Mouse (Mus musculus) intestine, embryonic 14.5 days (tissue): Measurements from ENCODE around the gene Ifnk. TPM values are rescaled to one million over a fixed set of nuclear protein-coding genes. Genes with fewer than 3 reads are reported as not detected.

Experiments
- ATAC-seq: fragments of 200-750 bp; cut with Nextera tagmentation; replicated peaks from 2 replicates; pipeline ENCODE4 v1.8.0; 2017; ENCODE audit warnings: low read depth, moderate number of reproducible peaks, moderate TSS enrichment, moderate library complexity; ENCODE audit not compliant: low FRiP score, low TSS enrichment
- DNase-seq: peaks from one replicate; pipeline ENCODE4 v3.0.0-alpha.2; 2018; ENCODE audit warnings: low spot score
- H3K27ac ChIP-seq: fragments of 300-500 bp; sonication (generic); 2 replicates; pipeline ENCODE4 v1.5.1; 2014; ENCODE audit warnings: low read depth, mild to moderate bottlenecking, control low read depth
- H3K27me3 ChIP-seq: fragments of 300-500 bp; sonication (generic); replicated peaks from 2 replicates; pipeline ENCODE4 v1.6.1; 2014; ENCODE audit warnings: low read length, control low read depth; ENCODE audit not compliant: control insufficient read depth, insufficient read depth
- H3K36me3 ChIP-seq: fragments of 300-500 bp; sonication (generic); 2 replicates; pipeline ENCODE4 v1.6.1; 2014; ENCODE audit warnings: low read length, control low read depth; ENCODE audit not compliant: control insufficient read depth, insufficient read depth
- H3K4me1 ChIP-seq: fragments of 300-500 bp; sonication (generic); replicated peaks from 2 replicates; pipeline ENCODE4 v1.6.1; 2014; ENCODE audit warnings: low read length, control low read depth, mixed read lengths; ENCODE audit not compliant: control insufficient read depth, insufficient read depth
- H3K4me2 ChIP-seq: fragments of 300-500 bp; sonication (generic); 2 replicates; pipeline ENCODE4 v1.6.1; 2014; ENCODE audit warnings: low read length
- H3K4me3 ChIP-seq: fragments of 300-500 bp; sonication (generic); 2 replicates; pipeline ENCODE4 v1.5.1; 2014; ENCODE audit warnings: low read depth, low read length, control low read depth, mixed read lengths
- H3K9ac ChIP-seq: fragments of 300-500 bp; sonication (generic); 2 replicates; pipeline ENCODE4 v1.6.1; 2014; ENCODE audit warnings: mild to moderate bottlenecking, low read length
- H3K9me3 ChIP-seq: fragments of 300-500 bp; sonication (generic); 2 replicates; pipeline ENCODE4 v1.6.1; 2016; ENCODE audit warnings: low read length, control low read depth; ENCODE audit not compliant: control insufficient read depth
- whole genome bisulfite sequencing: fragments of 180-500 bp; shearing (Covaris S2); extraction: QIAGEN DNeasy Blood & Tissue Kit; methylation state at CpG from one replicate; pipeline ENCODE4 v1.1.7; 2014; 5-methylcytosine and 5-hydroxymethylcytosine counted together
- polyA plus RNA-seq: library from polyadenylated mRNA; unstranded; fragments of >200 nt; fragmentation: Nextera tagmentation; extraction: Ambion mirVana; gene quantifications from 2 replicates; pipeline ENCODE4 v1.2.1, GENCODE M21; 2014

The Ifnk gene
- polyA plus RNA-seq, 1 experiment from 2014 or later, result 0.23 TPM

DNA sequence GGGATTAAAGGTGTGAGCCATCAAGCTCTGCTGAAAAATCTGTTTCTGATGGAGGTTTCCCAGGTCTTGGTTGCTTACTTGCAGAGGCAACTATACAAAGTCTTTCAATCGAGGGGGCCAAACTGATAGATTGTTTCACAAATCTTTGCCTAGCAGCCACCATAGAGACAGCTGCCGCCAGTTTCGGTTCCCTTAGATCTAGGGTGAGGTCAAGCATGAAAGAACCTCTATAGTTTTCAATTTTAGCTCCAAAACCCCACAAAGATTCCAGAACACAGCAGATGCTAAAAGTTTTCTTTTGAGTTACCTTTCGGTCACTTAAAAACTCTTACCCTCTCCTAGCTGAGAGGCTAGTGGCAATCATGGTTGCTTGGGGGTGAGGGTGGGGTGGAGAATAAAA is 20.3 kb upstream of the Ifnk start:
- WGBS, result 90% methylated on average over 4 of the region's 4 CpGs
- no peak overlapping the region for H3K4me2 ChIP-seq
- H3K9me3 ChIP-seq, result no peaks in the 10 kb centered on the region
- H3K9ac ChIP-seq, result no peak overlapping the region
- H3K4me1 ChIP-seq, result peaks cover 36% of the 10 kb centered on the region
- no peak overlapping the region for H3K27ac ChIP-seq
- no peaks in the 10 kb centered on the region for H3K36me3 ChIP-seq
- DNase-seq (peak; percentile 40), ATAC-seq (no peak)
- H3K27me3 ChIP-seq, result no peaks in the 10 kb centered on the region
- no peak overlapping the region for H3K4me3 ChIP-seq

DNA sequence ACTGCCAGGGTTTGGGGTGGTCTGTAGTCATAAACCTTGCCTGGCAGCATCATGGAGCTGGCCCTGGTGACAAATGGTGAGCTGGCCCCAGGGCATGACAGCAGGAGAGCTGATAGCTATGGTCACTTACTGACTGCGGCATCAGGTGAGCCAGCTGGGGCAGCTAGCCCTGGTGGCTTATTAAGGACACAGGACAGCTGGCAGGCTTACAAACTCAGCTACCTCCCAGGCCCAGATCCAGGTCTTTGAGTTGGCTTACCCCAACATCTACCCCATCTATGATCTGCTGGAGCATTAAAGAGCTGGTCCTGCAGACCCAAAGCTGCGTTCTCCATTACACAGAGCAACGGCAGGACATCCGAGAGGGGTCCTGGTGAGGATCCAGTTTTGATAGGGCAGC is 18.4 kb upstream of the Ifnk start:
- H3K27ac ChIP-seq, result no peak overlapping the region
- WGBS, result 86% methylated on average over 4 of the region's 4 CpGs
- DNase-seq (no peak), ATAC-seq (no peak)
- no peaks in the 10 kb centered on the region for H3K27me3 ChIP-seq
- no peak overlapping the region for H3K4me2 ChIP-seq
- H3K4me1 ChIP-seq, result peaks cover 26% of the 10 kb centered on the region
- H3K9ac ChIP-seq, result no peak overlapping the region
- H3K36me3 ChIP-seq, result no peaks in the 10 kb centered on the region
- H3K9me3 ChIP-seq, result no peaks in the 10 kb centered on the region
- no peak overlapping the region for H3K4me3 ChIP-seq

DNA sequence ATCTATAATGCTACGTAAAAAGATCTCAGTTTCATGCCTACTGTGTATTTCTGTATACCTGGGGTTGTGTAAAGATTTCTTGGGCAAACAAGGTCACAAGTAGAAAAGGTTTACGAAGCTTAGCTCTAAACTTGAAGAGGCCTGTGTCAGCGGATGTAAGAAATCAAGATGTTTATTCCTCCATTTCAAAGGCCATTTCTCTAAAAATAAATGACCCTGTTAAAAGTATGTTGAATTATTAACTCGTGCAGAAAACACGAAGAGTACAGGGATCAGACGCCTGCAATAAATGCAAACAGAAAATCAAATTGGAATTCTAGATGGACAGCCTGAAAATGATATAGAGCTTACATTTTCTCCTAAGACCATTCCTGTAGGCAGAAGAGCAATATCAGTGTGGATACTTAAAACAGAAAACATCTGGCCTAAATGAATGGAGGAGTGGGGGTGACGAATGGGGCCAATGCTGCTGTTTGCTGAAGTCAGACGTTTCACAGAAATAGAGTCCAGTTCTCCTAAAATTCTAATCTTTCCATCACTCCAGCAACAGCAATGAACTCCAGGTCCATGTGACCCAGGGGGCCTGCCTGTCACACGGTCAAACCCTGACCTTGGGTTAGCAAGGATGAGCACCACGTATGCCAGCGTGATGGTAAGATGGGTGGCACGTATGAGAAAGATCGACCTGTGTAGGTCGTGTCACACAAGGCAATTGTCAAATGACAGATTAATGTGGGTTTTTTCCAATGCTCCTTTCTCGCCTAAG is 16.8 kb upstream of the Ifnk start:
- no peaks in the 10 kb centered on the region for H3K9me3 ChIP-seq
- peak overlapping the region; percentile 59; the same call in 1 of the 2 replicates for H3K27ac ChIP-seq
- no peak for ATAC-seq
- H3K4me2 ChIP-seq, result no peak overlapping the region
- no peak overlapping the region for H3K9ac ChIP-seq
- no peak overlapping the region for H3K4me3 ChIP-seq
- no peaks in the 10 kb centered on the region for H3K36me3 ChIP-seq
- DNase-seq, result no peak
- H3K4me1 ChIP-seq, result peaks cover 26% of the 10 kb centered on the region
- no peaks in the 10 kb centered on the region for H3K27me3 ChIP-seq
- 41% methylated on average over 15 of the region's 15 CpGs for WGBS

DNA sequence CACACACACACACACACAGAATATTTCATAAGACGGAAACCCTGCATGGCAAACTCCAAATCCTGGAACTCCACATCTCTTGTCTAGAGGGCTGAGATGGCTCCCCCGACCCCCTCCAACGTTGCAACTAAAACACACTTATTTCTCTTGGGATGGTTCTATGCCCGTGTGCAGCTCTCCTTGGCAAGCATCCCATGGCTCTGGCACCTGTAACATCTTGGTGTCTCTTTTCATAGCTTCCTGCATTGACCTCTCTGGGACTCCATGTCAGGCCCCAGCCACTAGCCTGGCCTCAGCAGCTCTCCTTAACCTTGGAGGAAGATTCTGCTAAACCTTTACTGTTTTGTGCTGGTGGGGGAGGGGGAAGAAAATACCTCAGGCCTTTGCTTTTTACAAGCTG is 16.1 kb upstream of the Ifnk start:
- no peak for DNase-seq
- Histone ChIP-seq H3K27ac (0 out of 2 replicates have a peak overlapping the region, but pooled peaks have one; percentile 33), H3K36me3 (no peaks in the 10 kb centered on the region), H3K9me3 (no peaks in the 10 kb centered on the region), H3K4me2 (no peak overlapping the region), H3K4me1 (peaks cover 19% of the 10 kb centered on the region), H3K27me3 (no peaks in the 10 kb centered on the region), H3K9ac (no peak overlapping the region), H3K4me3 (no peak overlapping the region)
- WGBS, result 82% methylated on average over 4 of the region's 4 CpGs
- no peak for ATAC-seq

DNA sequence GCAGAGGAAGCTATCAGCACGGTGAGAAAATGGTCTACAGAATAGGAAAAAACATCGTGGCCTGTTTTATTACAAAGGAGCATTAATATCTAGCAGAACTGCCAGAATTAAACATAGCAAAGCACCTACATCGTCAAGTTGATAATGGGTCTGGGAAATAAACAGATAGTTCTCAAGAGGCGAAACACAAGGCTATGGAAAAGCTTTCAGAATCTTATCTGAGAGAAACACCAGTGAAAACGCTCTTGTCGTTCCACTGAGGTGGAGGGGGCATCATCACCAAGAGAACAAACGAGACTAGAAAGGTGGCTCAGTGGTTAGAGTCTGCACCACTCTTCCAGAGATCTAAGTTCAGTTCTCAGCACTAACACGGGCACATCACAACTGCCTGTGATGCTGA is 14.9 kb upstream of the Ifnk start:
- ATAC-seq (no peak), DNase-seq (no peak)
- Histone ChIP-seq H3K27me3 (no peaks in the 10 kb centered on the region), H3K4me1 (peaks cover 19% of the 10 kb centered on the region), H3K27ac (no peak overlapping the region), H3K4me3 (no peak overlapping the region), H3K9ac (no peak overlapping the region), H3K36me3 (no peaks in the 10 kb centered on the region), H3K4me2 (no peak overlapping the region), H3K9me3 (no peaks in the 10 kb centered on the region)
- WGBS, result 63% methylated on average over 8 of the region's 8 CpGs

DNA sequence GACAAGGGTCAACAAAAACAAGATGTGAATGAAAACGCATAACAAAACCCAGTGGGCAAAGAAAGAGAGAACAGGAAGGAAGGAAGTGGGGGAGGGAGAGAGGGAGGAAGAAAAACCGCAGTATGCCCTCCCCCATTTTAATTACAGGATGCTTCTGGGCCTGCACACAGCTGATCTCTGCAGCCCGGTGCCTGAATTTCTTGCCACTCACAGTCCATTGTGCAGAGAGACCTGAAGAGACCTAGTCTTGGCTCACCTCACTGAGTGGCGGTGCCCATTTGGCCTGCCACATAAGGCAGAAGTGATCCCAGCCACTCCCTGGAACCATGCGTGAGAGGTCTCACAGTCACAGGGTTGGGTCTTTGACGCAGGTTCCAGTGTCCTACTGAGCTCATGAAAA is 13.8 kb upstream of the Ifnk start:
- WGBS, result 72% methylated on average over 6 of the region's 6 CpGs
- no peak for ATAC-seq

DNA sequence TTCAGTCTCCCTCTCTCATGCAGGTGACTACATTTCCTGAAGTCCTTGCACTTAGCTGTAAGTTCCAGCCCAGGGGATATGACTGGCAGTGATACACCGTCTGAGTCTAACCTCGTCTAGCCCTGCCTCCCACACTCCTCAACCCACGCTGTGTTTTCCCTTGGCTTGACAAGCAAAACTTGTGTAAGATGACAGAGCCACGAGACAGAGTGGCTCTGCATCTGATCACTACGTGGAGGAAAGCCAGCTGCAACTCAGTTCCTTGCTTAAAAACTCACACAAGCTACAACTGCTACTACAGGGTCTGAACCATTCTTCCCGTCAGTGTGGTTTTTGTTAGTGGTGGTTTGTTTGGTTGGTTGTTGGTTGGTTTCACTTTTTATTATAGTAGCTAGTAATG is 11.5 kb upstream of the Ifnk start:
- no peak overlapping the region for H3K9ac ChIP-seq
- H3K27me3 ChIP-seq, result no peaks in the 10 kb centered on the region
- H3K36me3 ChIP-seq, result no peaks in the 10 kb centered on the region
- H3K27ac ChIP-seq, result no peak overlapping the region
- H3K4me3 ChIP-seq, result no peak overlapping the region
- no peak overlapping the region for H3K4me2 ChIP-seq
- ATAC-seq, result no peak
- no peaks in the 10 kb centered on the region for H3K9me3 ChIP-seq
- DNase-seq, result no peak
- H3K4me1 ChIP-seq, result peaks cover 16% of the 10 kb centered on the region
- 51% methylated on average over 6 of the region's 6 CpGs for WGBS

More for the DNA sequence above, 13.8 kb upstream of the Ifnk start:
- no peak for DNase-seq
- Histone ChIP-seq H3K27me3 (no peaks in the 10 kb centered on the region), H3K9ac (no peak overlapping the region), H3K4me3 (no peak overlapping the region), H3K9me3 (no peaks in the 10 kb centered on the region), H3K36me3 (no peaks in the 10 kb centered on the region), H3K4me1 (peaks cover 19% of the 10 kb centered on the region), H3K4me2 (no peak overlapping the region), H3K27ac (no peak overlapping the region)

DNA sequence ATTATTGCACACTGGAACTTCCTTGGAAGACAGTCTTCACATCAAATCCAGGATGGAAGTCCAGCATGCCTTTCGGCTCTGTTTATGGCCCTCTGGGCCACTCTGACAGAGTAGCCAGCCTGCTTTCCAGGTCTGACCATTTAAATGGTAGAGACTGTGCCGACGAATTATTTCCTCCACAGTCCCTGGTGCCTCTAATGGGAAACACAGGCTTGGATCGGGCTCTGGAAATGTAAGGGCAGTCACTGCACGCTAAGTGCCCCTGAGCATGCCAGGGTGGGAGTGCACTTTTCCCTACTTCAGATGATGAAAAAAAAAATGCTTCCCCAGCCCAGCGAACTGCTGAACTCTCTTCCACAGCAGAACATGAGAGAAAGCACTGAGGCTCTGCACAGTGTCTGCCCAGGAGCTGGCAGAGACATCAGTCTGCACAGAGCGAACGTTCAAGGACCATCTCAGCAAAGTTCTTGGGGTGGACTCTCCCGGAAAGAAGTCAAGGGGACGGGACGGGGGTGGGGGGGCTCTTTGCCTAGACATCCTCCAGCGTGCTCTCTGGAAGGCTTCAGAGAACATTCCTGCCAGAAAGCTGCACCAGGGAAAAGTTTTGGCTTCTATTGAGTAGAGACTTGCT is 8.3 kb upstream of the Ifnk start:
- Histone ChIP-seq H3K4me1 (peaks cover 11% of the 10 kb centered on the region; the same call in 1 of the 2 replicates), H3K27me3 (no peaks in the 10 kb centered on the region), H3K27ac (peak overlapping the region; percentile 47; the same call in 1 of the 2 replicates), H3K4me3 (no peak overlapping the region), H3K4me2 (0 out of 2 replicates have a peak overlapping the region, but pooled peaks have one; percentile 2), H3K9me3 (no peaks in the 10 kb centered on the region), H3K36me3 (no peaks in the 10 kb centered on the region), H3K9ac (no peak overlapping the region)
- 37% methylated on average over 12 of the region's 12 CpGs for WGBS
- ATAC-seq (no peak), DNase-seq (no peak)
